Mouse (Mus musculus) erythroid progenitor cell, adult 5-6 weeks (primary cell): Measurements from ENCODE around the gene Mrto4. TPM values are rescaled to one million over a fixed set of nuclear protein-coding genes. Genes with fewer than 3 reads are reported as not detected.
A peak's percentile ranks its signal among the peaks of the same experiment; 100 is the strongest.
"Not testable (repeated sequence)": the region's sequence is repeated elsewhere in the genome, so short reads cannot be mapped to it uniquely, and the experiment has no call there.

Experiments
- ATAC-seq: replicated peaks from 2 replicates; pipeline ENCODE4 v1.8.0; 2016; ENCODE audit warnings: moderate number of reproducible peaks, mild to moderate bottlenecking, moderate TSS enrichment, inconsistent platforms; ENCODE audit not compliant: poor library complexity, low FRiP score, severe bottlenecking
- total RNA-seq, 2 experiments: library from RNA; stranded (forward) in 1 of 2; stranded (reverse) in 1 of 2; fragments of 150-400 nt in 1 of 2; fragments of 186-747, 209-891 nt in 1 of 2; gene quantifications; 2 replicates each; pipeline versions ENCODE4 v1.2.3 to v1.2.4; 2015 to 2017; ENCODE audit warnings: low replicate concordance in 2 of 2

Mrto4 gene
- total RNA-seq (2015; ENCODE audit: low replicate concordance): 29.2 and 30.6 TPM in 2 replicates
- total RNA-seq (2017; ENCODE audit: low replicate concordance): 9.9 and 11.1 TPM in 2 replicates

DNA sequence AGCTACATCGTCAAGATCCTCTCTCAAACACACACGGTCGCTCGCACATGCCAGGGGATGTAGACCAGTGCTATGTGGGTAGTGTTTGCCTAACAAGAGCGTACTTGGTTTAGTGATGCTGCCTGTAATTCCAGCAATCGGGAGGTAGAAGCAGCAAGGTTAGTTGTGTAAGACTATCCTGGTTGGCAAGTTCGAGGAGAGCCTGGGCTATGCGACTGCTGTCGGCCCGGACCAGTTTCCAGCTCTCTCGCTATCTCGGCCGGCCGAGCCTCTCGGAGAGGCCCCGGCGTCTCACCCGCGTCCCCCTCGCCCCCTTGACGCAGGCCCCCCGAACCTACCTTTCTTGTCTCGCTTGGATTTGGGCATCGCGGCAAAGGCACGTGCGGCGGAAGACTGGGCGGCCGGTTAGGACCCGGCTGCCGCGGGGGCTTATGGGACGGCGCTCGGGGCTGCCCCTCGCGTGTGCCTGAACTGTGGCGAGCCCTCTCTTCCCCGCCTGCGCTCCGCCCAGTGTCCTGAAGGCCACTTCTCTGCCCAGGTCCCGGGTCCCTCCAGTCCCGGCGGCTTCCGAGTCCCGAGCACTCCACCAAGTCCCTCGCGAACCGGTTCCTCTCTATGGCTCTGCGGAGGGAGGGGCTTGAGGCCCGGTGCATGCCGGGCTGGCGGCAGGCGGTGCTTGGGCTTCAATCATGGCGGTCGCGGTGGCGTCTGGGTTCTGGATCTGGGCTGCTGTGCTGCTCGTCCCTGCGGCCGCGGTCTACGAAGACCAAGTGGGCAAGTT lies at the start of gene Mrto4, which contains the start of the genes Emc1 and Ubr4:
TSS of gene Mrto4 (minus strand) at position 646 of the 781 bp plus-strand sequence.
TSS of gene Emc1 (plus strand) at position 657 of the 781 bp plus-strand sequence.
TSS of gene Ubr4 (plus strand) at position 679 of the 781 bp plus-strand sequence.
- peak; percentile 98 for ATAC-seq

DNA sequence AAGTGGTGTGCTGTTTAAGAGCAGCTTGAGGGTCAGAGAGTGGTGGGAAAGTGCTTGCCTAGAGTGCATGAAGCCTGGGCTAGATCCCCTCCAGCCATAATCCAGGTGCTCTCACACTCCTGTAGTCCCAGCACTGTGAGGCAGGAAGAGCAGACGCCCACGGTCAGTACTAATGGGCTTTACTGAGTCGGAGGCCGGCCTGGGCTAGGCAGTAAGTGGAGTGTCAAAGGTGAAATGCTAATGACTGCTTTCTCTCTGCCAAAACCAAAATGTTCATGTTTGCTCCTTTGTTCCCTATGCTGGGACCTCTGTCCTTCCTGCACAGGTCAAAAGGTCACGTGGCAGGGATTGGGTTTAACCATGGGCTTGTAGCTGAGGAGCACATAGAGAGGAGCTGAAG lies 48.1 kb upstream of the Mrto4 start:
- no peak for ATAC-seq

DNA sequence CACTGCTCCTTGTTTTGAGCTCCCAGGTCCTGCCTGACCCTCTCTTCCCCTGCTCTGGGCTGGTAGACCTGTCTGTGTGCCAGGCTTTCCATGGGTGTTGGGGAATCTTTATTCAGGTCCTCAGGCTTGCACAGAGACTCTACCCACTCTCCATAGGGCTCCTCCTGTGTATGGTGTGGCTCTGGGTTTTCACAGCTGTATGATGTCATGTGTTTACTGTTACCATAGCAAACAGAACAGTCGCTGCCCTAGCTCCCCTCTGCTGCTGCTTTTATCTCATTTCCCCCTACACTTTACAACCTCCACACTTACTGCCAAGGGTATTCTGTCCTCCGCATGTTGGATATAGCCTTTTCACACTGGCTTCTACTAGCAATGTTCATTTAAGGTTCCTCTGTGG lies 43.1 kb upstream of the Mrto4 start:
- ATAC-seq: no peak

DNA sequence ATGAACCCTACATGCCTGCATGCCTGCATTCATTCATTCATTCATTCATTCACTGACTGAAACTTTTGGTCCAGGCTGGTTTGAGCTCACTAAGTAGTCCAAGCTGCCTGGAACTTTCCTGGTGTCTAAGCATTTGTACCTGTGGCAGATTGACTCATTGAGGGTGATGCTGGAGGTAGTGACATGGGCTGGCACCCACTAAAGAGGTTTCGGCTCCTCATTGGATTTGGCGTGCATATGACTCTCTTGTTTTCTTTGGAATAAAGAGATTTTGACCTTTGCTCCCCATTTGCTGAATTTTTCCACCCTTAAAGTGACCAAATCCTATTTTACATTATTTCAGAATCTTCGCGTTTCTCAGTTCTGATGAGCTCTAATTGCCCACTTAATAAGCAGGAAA lies 37.2 kb upstream of the Mrto4 start:
- ATAC-seq: no peak

DNA sequence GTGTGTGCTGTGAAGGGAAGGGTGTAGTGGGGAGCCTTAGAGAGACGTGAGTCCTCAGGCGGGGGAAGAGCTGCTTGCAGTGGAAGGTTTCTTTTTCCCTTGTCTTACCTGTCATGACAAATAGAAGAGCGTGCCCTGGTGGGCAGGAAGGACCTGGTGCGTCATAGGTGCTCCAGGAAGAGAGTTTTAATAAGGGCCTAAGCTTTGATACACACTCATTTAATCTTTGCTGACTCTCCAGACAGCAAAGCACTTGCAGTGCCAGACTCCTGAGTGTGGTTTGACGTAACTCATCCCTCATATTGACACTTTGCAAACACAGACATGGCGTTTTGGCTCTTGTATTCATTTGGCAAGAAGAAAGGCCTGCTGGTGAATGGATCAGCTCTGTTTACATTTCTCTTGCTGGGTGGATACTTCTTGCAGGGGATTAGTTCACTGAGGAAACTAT lies 34.5 kb upstream of the Mrto4 start:
- no peak for ATAC-seq

DNA sequence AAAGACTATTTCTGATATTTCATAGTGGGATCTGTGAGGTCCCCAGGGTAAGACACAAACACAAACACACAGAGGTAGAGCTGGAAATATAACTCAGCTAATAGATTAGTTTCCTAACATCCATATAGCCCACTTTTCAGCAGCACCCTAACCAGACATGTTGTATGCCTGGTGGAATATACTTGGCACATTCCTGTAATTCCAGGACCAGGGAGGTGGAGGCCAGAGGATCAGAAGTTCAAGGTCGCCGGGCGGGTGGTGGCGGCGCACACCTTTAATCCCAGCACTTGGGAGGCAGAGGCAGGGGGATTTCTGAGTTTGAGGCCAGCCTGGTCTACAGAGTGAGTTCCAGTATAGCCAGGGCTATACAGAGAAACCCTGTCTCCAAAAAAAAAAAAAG lies 33.5 kb upstream of the Mrto4 start:
- ATAC-seq: not testable (repeated sequence)

DNA sequence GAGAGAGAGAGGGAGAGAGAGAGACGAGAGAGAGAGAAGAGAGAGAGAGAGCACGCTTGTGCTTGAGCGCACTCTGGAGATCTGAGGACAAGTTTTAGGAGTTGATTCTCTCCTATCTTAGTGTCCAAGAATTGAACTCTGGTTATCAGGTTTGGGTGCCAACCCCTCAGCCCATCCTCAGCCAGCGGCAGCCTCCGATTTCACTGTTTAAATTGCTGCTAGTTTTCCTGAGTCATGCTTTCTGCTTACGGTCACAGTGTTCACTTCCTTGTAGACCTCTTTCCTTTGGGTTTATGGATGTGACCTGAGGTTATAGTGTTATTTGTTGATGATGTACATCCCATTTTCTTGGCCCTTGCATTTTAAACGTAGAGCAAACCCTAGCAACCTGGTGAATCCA lies 29.9 kb upstream of the Mrto4 start:
- ATAC-seq: no peak; the same call in 1 of the 2 replicates

DNA sequence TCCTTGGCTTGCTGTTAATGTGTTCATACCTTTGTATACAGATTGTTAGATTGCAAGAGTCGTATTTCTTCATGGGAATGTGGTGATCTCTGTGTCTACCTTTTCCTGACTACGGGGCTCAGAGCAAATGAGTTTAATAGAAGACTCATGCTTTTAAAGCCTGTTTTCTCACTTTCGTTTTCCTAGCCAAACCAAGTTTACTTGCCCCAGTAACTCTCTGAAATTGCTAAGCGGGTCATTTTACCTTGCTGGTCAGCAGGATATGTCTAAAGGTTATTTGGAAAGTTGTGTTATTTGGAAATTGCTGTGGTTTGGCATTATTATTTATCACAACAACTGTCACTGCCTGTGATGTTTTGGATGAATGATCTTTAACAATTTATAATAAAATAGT lies 29.1 kb upstream of the Mrto4 start:
- no peak for ATAC-seq

DNA sequence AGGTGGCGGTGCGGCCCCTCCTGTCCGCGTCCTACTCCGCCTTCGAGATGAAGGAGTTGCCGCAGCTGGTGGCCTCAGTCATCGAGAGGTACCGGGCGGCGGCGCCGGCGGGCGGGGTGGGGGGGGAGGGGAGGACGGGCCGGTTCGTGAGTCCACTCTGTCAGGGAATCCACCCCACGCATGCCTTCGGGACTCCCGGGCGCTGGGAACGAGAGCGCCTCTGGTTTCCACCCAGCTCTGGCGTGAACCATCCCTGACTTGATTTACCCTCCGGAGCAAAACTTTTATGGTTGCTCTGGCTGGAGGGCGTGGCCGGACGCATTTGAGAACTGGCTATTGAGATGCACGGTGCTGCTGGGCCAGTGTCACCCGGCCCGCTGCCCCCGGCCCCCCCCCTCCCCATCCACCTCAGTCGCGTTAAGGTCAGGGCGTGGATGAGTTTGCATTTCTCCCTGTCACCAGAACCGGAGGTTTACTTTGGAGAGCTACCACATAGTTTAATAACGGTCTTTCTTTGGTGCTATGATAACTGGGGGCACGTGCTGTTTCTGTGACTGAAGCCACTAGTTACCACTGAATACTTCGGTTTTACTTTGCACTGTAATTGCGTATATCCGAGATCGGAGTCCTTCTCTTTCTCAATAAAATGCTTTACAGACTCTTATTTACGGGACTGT lies 28.5 kb upstream of the Mrto4 start:
- peak; percentile 46 for ATAC-seq

DNA sequence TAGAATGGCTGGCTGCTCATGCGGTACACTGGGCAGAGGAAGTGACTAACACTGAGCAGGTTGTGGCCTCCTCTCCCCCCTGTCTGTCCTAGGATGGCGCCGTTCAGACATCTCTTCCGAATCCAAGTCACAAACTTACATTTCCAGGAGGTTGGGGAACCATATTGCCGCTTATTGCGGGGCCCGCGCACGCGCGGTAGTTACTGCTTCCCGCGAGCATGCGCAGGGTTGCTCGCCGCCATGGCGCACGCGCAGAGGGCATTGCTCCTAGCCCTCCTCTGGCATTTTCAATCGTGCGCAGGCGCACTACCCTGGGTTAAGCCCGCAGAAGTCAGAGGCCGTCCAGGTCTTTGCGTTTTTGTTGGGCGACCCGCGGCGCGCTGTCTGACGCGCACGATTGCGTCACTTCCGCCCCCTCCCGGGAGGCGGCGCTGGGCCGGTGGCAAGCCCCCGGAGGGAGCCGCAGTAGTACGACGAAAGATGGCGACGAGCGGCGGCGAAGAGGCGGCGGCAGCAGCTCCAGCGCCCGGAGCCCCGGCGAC lies 27.9 kb upstream of the Mrto4 start:
- ATAC-seq: peak; percentile 92

DNA sequence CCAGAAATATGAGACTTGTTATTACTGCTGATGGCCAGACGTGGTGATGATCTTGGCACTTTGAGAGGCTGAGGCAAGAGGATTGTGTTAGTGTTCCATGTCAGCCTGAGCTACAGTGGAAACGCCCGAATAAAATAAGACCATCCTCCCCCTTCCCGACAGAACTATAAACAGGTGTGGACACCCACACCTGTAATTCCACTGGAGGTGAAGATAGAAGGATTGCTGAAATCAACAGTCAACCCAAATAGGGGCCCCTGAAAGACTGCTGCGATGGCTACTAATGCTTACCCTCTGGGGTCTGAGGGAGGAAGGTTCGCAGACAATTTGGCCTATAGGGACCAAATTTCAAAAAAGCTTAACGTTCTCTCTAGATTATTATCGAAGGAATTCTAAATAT lies 27.3 kb upstream of the Mrto4 start:
- ATAC-seq: no peak

DNA sequence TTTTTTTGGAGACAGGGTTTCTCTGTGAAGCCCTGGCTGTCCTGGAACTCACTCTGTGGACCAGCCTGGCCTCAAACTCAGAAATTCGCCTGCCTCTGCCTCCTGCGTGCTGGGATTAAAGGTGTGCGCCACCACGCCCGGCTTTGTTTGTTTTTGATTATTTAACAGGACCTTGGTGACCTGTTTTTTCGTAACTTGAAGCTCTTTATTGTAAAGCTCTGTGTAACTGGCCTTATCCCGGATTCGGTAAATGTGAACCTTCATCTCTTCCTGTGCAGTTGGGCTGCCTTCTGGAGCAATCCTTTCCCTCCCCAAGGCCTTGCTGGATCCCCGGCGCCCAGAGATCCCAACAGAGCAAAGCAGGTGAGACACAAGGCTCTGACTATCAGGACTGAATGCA lies 21.2 kb upstream of the Mrto4 start:
- no peak for ATAC-seq

DNA sequence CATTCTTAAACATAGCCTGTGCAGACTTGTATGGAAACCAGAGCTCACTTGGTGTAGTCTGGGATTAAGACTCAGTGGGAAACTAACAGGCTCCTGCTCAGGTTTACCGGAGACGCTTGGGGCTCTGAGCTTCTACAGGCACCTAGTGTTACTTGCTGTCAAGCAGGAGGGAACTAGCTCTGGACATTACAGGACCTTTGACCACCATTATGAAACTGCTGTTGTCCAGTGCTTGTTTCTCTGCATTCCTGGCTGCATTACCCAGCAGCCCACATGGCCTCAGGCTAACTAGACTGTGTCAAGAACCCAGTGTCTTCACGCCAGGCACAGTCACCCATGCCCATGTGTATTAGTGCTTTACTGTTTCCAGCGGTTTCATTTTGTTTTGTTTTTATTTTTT lies 20.8 kb upstream of the Mrto4 start:
- no peak for ATAC-seq

DNA sequence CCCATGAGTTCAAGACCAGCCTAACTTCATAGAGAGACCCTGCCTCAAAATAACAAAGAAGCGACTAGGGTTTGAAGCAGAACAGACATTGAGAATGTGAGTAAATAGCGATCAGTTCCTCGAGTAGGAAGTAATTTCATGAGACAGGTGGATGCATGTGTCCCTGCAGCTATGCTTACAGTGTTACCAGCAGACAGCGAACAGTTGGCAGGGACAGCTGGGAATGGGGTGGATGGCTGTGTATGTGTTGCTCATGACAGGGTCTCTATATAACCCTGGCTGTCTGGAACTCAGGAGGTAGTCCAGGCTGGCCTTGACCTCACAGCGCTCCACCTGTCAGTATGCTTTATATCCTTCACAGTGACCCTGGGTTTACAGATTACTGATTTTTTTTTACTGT lies 15.7 kb upstream of the Mrto4 start:
- no peak for ATAC-seq

DNA sequence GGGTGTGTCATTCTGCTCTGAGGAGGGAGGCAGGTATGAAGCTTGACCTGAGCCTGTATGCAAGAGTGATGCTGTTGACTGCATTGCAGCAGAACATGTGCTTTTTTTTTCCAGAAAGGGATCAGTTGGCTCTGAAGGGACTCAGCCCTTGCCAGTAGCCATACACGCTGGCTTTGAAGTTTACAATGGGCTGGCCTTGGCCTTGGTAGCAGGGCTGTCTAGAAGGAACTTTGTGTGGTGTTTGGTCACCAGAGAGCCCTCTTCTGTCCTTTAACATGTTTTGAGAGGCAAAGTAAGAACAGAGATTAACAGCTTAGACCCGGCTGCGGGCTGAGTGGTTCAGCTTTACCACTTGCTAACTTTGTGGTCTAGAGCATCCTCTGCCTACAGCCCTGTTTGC lies 15.0 kb upstream of the Mrto4 start:
- no peak for ATAC-seq

DNA sequence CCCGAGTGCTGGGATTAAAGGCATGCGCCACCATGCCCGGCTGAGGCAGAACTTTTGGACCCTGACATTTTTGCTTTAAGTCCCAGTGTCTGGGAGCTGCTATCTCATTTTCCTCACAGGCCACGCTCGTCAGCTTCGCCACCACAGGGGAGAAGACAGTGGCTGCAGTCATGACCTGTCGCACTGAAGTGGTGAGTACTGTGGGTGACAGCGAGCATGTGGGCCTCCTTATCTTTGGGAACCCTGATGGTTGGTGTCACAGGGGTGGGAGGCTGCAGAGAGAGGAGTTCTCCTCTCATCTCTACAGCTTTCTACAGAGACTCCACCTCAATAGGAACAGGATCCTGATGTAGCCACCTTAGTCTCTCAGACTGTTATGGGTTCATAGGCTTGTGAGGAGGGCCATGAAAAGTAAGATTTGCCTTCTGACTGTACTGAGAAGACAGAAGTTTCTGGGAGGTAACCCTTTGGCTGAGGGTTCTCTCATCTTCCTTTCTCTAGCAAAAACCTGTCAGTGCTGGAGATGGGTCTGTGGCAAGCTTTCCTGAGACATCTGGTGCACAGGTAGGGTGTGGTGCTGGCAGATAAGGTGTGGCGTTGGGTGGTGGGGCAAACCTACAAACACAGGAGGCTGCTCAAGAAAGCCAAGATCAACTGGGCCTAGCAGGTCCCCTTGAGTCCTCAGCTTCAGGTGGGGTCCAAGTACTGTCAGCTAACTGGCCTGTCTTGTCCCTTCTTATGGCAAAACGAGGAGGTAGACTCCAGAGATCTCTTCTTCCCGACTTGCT lies 8.6 kb upstream of the Mrto4 start:
- peak; percentile 60; the same call in 1 of the 2 replicates for ATAC-seq

DNA sequence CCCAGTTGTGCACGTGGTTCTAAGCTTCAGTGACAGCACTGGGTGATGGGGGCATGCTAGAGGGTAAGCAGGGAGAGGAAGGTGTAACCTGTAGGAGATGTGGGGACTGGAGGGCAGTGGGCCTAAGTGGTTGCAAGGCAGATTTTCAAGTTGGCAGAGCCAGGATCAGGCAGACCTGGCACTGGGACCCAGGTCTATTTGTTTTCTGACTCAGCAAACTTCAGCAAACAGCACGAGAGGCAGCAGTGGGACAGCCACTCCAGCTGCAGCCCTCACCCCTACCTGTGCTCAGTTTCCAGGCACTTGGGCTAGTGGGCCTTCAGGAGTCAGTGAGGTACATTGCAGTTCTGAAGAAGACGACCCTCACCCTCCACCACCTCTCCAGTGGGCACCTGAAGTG lies 4.8 kb upstream of the Mrto4 start:
- ATAC-seq: no peak

DNA sequence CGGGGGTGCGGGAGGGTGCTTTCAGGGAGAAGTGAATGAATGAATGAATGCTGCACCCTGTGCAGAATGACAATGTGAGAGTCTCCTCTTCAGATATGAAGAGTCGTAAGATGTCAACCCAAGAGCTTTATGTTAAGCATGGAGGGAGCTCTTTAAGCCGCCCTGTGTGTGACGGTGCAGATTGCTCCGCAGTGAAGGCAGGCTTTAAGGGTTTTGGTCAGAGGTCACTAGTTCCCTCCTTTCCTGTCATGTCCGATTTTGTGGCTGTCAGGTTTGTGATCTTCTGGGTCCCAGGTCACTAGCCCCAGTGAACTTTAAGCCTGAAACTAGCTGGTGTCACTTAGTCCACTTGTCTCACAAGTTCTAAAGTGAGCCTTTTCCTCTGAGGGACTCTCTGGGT lies 456 bp upstream of the Mrto4 start:
- ATAC-seq: peak; percentile 55

DNA sequence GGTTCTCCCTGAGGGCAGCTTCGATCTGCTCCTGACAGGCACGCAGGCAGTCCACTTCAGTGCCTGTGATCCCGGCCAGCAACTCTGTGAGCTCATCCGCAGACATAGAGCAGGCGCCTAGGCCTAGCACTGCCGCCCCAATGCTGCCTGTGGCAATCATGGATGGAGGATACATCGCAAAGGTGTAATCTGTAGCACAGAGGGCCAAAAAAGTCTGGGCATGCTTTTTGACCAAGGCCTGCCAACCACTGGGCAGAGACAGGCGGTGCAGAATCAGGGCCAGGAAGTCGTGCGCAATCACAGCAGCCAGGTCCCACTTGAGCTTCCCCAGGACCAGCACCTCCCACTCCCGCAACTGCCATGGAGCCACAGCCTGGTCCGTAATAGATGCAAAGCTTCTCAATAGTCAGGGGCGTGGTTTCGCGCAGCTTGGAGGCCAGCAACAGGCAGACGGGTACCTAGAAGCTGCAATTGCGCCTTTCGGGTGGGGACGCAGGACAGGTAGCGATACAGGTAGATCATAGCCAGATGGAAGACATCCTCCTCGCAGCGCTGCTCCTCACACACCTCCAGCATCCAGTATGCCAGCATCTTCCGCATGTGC lies 6.9 kb downstream of the Mrto4 start:
- peak; percentile 58 for ATAC-seq

DNA sequence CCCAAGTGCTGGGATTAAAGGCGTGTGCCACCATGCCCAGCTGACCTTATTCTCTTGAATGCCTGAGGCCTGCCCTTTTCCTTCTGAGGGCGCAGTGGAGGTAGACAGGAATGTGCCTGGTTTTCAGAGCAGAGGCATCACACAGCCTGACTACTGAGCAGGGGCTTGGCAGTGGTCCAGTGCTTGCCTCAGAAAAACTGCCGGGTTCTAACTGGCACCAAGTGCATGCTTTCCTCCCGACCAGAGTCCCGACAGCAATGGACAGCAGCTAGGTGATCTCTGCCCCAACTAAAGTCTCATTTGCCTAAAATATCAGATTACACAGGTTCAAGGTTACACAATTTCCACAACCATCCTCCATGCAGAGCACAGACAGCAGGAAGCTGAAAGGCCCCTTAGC lies 8.7 kb downstream of the Mrto4 start:
- ATAC-seq: no peak
